Mouse (Mus musculus) lung, postnatal 14 days (tissue): ENCODE measurements around the gene Trim75.
A peak's percentile ranks its signal among the peaks of the same experiment; 100 is the strongest.
"Not testable (repeated sequence)": the region's sequence is repeated elsewhere in the genome, so short reads cannot be mapped to it uniquely, and the experiment has no call there.

Source experiments
- DNase-seq: peaks from one replicate; pipeline ENCODE4 v3.0.0; 2021

The Trim75 gene

DNA sequence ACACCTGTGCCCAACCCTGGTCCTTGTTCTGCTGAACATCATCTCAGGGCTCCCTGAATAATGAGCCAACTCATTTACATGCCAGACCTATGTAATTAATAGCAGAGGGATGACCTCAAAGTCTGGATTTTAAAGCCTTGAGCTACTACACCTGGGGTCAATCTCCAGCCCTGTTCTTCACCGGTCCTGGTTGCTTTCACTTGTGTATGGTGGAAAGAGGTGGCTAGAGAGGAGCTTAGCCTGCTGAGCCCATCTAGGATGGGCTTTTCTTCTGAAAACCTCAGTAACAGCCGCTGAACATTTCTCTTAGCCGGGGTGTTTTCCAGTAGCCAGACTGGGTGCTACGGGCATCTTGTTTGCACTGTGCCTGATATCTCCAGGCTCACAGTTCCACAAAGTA is at the start of gene Trim75:
Trim75 (minus strand) TSS at position 101 of the 400 bp plus-strand sequence.
- DNase-seq, result no peak

DNA sequence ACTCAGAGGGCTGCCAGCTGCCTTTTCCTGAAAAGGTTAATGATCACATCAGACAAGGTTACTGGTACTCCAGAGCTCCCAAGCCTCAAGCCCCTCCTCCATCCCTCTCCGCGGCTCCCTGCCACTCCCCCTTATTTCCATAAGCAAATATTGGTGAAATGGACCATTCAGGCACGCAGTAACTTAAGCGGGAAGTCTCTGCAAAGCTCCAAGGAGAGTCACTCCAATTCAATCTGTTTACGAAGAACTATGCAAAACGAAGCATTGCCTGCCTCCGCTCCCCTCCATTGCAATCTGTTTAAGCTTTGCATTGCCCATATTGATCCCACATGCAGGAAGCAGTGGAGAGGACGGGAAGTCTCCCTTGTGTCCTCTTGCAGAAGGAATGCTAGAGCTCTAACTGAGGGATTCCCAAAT is 49.5 kb upstream of the Trim75 start, which contains the start of gene Apela:
Apela (minus strand) TSS at position 220 of the 417 bp plus-strand sequence.
- DNase-seq, result peak; percentile 31

DNA sequence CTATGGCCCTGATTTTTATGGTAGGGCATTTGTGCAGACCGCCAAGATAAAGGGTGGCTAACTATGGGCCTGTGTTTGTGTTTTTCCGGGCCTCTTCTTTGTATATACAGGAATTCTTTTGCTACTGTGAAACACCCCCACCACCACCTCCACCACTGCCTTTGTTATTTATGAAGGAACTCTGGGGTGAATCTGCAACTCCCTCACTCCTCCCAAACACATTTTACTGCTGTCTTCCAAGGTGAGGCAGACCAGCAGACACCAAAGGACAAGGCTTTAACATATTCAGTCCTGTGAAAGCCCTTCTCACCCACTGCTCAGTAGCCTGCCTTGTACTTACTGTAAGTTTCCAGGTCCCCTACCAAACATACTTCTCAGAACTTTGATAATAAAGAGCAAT is 46.5 kb upstream of the Trim75 start:
- DNase-seq, result no peak

DNA sequence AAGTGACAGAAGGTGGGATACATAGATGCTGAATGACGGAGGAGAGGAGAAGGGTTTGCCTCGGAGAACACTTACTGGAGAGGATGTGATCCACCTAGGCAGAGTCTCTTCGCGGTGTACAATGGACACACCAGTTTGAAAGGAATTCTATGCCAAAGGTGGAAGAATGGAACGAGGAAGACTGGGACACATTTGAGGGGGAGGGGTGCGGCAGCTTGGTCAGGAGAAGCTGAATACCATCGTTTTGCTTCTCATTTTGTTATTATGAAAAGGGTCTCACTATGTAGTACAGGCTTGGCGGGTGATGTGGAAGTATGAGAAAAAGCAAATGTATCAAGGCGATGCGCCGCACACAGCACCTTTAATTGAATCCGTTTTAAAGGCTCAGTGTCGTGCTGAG is 45.4 kb upstream of the Trim75 start:
- DNase-seq, result no peak

DNA sequence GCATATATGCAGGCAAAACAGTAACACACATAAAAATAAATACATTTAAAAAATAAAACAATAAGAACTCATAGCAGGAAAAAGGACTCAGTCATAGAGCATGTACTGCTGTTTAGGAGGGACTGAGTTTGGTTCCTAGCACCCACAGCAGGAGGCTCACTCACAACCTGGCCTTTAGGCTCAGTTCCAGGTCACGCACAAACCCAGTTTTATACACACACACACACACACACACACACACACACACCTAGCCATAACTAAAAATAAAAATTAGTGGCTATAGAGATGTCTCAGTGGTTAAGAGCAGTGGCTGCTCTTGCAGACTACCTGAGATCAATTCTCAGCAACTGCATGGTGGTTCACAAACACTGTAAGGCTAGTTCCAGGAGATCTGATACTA is 44.5 kb upstream of the Trim75 start:
- no peak for DNase-seq

DNA sequence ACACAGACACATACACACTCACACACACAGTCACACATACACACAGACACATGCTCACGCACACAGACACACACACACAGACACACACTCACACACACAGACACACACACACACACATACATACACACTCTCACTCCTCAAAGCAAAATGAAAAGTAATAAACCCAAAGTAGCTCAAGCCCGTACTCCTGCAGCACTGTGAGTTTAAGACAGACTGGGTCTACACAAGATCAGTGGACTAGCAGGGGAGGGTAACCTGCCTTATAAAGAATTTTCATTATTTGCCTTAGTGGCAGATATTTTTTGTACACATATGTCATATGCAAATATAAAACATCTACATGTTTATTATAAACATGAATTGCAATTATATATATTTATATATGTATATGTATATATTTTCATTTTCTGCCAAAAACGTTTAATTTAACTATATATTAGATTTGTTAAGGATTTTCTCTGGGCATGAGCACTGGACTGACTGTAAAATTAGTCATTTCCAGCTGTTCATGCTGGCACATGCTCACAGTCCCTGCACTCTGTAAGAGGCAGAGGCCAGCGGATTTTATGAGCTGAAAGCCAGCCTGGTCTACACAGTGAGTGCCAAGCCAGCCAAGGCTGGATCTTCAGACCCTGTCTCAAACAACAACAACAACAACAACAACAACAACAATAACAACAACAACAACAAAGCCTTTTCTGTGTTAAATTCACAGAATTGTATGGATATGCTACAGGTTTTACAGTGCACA is 43.3 kb upstream of the Trim75 start:
- no peak for DNase-seq

DNA sequence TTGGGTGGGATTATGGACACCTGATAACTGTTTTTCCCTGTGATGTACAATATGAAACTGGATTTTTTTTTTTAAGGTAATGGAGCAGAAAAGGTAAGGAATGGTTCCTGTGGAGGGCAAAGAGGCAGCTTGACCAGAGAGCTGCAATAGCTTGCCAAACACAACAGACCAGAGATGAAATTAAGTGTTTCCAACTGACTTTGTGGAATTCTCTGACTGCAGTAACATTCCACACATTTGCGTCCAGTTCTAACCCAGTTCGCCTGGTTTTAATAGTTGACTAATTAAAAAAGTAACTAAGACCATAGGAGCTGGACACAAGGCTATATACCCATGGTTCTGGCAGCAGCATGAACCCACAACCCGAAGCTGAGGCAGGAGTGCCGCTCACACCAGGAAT is 42.1 kb upstream of the Trim75 start:
- DNase-seq, result no peak

DNA sequence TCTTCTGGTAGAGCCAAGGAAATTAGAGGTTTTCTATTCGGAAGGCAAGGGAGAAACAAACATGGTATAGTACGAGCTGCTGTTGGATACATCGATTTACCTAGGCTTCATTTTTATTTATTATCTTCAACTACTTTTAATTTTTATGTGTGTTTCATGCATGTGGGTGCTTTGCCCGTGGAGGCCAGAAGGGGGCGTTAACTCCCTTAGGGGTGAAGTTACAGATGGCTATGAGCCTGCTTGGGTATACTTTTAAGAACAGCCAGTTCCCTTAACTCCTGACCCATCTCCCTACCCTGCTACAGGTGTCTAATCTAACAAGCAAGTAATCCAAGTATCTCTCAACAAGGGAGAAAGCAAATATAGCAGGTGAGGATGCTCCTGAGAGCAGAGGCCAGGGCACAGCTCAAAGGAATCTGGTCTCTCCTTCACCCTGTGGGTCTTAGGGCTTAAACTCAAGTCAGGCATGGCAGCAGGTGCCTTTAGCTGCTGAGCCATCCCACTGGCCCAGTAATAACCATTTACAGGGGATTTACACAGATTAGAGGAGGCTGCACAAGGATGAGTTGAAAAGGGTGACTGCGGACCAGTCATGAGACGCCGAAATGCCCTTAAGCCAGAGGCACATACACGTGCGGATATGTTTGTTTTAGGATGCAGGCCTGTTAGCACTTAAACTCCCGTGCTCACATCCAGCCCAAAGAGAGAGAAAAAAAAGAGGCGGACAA is 41.5 kb upstream of the Trim75 start:
- no peak for DNase-seq

DNA sequence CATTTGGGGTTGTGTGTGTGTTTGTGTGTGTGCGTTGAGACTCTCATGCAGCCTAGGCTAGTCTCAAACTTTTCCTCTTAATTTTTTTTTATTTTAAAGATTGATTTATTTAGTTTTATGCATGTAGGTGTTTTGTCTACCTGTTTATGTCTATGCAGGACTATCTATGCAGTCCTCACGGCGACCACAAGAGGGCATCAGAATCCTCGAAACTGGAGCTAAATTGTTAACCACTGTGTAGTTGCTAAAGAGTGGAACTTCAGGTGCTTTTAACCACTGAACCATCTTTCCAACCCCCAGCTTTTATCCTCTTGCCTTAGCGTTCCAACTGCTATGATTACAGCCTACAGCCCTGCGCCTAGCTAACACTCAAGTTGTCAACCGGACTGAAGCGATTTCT is 34.9 kb upstream of the Trim75 start:
- peak; percentile 74 for DNase-seq

DNA sequence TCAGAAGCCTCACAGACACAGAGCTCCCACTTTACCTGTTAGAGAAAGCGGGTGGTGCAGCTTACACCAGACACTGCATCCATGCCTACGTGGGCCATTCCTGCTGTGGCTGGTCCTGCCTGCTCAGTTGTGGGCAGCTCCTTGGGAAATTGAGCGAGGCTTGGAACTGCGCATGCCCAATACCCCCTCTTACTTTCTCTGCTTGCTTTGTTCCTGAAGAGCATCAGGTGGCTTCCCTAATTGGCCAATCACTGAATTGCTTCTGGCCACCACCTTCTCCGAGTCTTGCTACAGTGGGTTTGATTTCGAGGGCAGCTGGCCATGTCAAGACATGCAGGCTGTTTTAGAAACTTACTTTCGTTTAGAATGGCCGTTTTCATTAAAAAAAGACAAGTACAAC is 30.8 kb upstream of the Trim75 start, which contains the start of the genes Trim61 and Trim60:
Trim61 (minus strand) TSS at position 101 of the 400 bp plus-strand sequence.
Trim60 (minus strand) TSS at position 162 of the 400 bp plus-strand sequence.
- DNase-seq, result no peak

DNA sequence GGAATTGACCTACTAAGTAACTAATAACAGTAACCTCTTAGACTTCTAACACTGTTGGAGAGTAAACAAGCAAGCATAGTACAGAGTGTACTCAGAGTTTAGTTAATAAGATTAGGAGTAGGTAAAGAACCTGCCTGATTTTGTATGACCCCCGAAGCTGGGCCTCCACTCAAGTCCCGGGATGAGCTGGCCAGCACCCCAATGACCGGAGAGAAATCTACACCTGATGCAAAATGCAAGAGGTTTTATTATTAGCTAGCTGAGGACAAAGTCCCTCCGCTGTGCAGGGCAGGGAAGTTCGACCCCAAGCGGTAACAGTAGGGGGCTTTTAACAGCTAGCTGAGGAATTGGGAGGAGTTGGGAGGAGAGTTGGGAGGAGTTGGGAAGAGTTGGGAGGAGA is 20.0 kb upstream of the Trim75 start:
- not testable (repeated sequence) for DNase-seq

DNA sequence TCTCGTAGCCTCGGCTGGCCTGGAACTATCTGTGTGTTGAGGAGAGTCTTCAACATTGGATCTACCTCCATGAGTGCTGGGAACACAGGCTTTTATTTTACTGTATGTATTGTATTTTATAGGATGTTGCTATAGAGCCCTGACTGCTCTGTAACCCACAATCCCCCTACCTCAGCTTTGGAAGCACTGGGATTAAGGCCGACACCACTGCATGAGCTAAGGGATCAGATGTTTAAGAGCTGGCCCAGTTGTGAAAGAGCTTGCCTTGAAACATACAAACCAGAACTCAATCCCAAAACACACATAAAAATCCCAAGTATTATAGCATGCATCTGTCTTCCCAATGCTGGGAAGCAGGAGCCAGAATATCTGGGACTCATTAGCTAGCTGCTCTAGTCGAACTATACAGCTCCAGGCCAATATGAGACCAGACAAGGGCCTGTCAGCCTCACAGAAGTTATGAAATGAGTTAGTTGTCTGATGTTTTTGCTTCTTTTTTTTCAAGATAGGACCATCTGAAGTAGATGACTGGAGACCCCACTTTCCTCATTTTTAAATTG is 11.3 kb upstream of the Trim75 start:
- DNase-seq, result no peak

DNA sequence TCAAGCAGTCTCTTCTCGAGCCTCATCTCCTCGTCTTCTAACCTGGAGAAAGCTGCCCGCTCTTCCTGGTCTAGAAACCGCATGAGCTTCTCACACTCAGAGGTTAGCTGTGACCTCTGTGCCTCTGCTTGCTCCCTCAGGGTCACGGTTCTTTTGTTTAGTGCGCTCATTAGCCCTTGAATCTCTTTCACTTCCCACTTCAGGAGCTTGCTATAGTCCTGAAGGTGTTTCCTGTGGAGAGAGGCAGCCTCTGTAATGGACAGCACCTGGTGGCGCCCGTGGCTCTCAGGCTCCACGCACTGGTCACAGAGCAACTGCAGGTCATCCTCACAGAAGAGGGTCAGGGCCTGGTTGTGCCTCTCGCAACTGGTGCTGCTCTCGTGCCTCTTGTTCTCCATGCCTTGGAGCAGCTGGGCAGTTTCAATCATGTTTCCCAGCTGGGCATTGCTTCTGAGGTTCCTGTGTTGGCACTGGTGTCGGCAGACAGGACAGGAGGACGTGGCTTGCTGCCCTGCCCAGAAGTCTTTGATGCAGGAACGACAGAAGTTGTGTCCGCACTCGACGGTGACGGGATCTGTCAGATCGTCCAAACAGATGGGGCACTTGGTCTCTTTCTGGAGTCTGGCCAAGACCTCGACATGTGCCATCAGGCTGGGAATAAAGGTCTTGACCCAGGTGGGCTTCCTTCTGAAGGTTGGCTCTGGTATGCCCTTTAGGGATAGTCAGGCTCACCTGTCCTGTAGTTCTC is 4.3 kb downstream of the Trim75 start:
- no peak for DNase-seq

DNA sequence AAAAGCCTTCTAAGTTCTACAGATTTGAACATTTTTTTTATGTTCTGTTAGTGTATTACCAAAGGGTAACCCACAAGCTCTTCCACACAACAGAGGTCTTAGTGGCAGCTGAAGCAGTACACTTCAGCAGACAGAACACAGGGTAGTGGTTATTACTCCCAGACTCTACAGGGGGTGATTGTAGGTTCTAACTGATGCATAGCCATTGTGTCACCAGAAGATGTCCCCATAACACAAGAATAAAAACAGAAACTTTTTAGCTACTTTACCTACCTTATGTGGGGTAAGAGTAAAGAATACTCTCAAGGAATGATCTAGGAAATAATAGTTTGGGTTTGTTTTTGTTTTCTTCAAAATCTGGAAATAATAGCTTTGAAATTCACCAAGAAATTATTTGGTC is 24.8 kb downstream of the Trim75 start:
- no peak for DNase-seq

DNA sequence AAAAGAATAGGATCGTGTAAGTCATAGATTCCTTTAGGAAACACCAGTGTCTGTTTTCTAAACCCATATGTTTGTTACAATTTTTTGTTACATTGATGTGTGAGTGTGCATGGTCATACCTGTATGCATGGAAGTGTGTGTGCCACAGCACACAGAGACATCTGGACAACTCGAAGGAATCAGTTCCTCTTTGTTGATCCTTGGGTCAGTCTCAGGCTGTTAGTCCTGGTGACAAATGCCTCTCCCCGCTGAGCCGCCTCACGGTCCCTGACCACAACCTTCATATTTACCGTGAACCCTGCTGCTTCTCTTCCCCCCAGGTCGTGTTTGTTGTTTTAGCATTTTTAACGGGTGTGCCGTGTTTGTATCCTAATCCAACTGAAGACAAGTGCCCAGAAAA is 28.6 kb downstream of the Trim75 start:
- DNase-seq, result no peak

DNA sequence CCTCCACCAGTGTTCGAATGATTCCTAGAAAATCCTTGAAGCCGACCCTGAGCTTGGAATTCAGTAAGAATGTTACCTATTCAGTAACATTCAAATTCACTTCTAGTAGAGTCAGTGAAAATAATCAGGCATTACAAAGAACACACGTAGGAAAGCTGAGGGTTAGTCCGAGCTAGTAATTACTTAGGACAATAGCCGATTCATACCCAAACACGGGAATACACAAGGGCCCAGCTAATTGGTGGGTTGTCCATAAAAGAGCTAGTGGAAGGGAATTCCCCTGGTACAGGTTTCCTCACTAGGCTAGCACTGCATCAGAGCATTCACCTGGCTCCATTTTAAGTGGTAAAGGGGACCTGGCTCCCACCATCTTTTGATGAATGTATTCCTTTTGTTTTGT is 35.5 kb downstream of the Trim75 start:
- DNase-seq, result no peak

DNA sequence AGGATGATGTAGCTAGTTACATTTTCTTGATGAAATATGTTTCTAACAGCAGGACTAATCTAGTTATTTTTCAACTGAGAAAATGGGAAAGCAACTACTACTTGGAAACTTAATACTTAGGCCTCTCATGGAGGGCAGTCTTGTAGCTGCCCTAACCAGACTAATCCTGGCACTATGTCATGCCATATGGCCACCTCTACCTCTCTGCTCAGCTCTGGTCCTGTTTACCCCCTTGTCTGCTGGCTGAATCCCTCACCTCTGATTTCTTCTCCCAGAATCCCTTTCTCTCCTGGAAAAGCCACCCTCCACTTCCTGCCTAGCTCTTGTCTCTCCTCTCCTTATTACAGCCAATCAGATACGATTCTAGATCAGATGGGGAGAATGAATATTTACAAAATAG is 39.3 kb downstream of the Trim75 start:
- no peak for DNase-seq

DNA sequence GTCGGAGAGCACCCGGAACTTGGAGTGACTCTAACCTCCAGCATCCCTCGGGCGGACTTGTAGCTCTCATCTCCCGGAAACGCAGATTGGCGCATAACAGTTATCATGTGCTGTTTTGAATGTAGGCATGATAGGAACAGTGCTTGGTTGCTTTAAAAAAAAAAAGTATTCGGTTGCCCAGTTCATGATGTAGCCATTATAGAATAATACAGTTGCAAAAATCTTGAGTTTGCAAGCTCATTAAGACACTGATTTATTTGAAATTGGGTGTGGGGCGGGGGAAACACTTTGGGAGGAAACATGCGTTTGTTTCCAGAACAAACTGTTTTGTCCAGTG is 40.0 kb downstream of the Trim75 start:
- no peak for DNase-seq

DNA sequence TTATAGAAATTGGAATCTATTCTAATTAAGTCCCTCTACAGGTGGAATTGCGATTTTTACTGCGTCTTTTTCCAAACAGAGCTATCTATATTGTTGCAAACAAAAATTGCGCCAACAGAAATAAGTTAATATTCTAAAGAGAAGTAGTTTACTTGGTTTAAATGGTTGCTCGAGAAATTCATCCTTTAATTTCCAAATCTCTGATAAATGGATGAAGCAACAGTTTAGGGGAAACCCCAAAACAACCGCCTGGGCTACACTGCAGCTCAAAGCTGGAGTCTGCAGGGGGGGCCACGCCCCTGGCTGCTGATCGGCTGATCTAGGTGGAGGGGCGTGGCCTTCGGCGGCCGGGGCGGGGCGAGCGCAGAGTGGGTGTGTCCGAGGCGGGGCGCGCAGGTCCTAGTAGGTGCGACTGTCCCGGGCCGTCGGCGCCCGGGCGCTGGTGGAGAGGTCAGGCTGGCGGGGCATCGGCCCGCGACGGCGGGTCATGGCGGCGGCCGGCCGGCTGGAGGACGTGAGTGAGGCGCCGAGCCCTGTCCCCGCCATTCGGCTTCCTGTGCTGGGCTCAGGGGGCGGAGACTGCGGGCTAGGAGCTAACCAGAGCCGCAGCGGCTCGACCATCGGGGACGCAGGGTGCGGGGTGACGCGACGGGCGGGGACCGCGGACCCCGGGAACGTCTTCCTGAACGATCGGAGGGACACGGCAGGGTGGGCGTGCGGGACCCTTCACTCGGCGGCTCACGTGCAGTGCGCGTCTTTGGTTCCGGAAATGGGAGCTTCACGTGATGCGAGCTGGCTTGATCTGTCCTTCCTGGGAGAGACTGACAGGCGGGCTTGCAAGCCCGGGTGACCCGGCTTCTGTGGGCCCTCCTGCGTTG is 40.6 kb downstream of the Trim75 start, which contains the start of gene Tmem192:
Tmem192 (plus strand) TSS at position 366 of the 878 bp plus-strand sequence.
- peak; percentile 96 for DNase-seq

DNA sequence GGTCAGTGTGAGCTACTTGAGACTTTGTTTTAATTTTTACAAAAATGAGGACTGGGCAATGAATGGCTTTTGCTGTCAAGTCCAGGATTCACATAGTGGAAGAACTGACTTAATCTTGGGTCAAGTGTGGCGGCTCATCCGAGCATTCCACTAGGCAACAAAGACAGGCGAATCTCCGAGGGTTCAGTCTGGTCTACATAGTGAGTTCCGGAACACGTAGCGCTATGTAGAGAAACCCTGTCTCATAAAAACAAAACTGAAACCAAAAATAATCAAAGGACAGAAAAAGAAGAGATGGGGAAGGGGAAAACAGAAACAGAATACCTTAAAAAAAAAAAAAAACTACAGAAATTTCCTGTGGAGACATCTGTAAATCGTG is 41.2 kb downstream of the Trim75 start:
- DNase-seq, result no peak

DNA sequence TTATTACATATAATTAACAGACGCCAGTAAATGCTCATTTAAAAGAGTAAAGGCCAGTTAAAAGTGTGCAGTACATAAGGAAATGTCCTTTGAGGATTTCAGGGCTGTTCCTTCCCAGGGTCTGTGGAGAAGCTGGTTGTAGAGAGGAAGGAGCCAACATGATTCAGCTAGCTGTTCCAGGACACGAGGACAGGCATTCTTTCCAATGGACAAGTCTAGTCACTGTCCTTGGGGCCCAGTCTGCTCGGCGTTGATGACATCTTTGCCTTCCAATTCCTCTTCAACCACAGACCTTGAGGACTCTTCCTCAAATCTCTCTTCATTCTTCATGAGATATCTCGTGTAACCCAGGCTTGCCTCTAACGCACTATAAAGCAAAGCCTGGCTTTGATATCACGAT is 42.0 kb downstream of the Trim75 start:
- no peak for DNase-seq

DNA sequence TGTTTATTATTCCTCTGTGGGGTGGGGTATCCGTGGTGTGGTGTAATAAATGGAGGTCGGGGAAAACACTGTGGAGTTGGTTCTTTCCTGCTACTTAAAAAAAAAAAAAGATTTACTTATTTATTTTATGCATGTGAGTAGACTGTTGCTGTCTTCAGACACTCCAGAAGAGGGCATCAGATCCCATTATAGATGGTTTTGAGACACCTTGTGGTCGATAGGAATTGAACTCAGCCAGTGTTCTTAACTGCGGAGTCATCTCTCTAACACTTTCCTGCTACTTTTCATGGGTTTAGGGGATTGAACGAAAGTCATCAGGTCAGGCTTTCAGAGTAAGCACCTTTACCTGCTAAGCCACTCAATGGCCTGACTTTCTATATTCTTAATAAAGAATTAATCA is 42.8 kb downstream of the Trim75 start:
- DNase-seq, result no peak
